Mouse (Mus musculus) mature B cell (primary cell): ENCODE results near the gene Hpdl.

Experiments used
- in situ Hi-C: fragments of 300-500 bp; cut with MboI; formaldehyde crosslinking; loops from 2 replicates; pipeline ENCODE4 v1.14.3; 2019

Hpdl gene

GRCm38 (mm10) chr4:116799901-116800300 lies 21.6 kb downstream of the Hpdl start:
- in situ Hi-C loops, result no loop called here

GRCm38 (mm10) chr4:116796442-116797110 lies 24.9 kb downstream of the Hpdl start:
- in situ Hi-C loops, result no loop called here

GRCm38 (mm10) chr4:116794273-116794672 lies 27.2 kb downstream of the Hpdl start:
- in situ Hi-C loops, result no loop called here

GRCm38 (mm10) chr4:116792453-116792852 lies 29.1 kb downstream of the Hpdl start:
- in situ Hi-C loops, result no loop called here

- in situ Hi-C loops, result no loop called here
Observed at GRCm38 (mm10) chr4:116788956-116789355, 32.6 kb downstream of the Hpdl start.

- in situ Hi-C loops, result no loop called here
Observed at GRCm38 (mm10) chr4:116787985-116788760, 33.3 kb downstream of the Hpdl start.

GRCm38 (mm10) chr4:116786587-116786986 lies 34.9 kb downstream of the Hpdl start:
- in situ Hi-C loops, result no loop called here

GRCm38 (mm10) chr4:116782171-116782570 lies 39.3 kb downstream of the Hpdl start:
- in situ Hi-C loops, result loop anchor here (5.0 kb wide), 1 partner anchor 65 kb away; no protein-coding TSS in a partner anchor

GRCm38 (mm10) chr4:116781366-116781765 lies 40.1 kb downstream of the Hpdl start:
- in situ Hi-C loops, result loop anchor here (5.0 kb wide), 1 partner anchor 64 kb away; no protein-coding TSS in a partner anchor

GRCm38 (mm10) chr4:116780541-116780940 lies 41.0 kb downstream of the Hpdl start:
- in situ Hi-C loops, result loop anchor here (5.0 kb wide), 1 partner anchor 63 kb away; no protein-coding TSS in a partner anchor

- in situ Hi-C loops, result no loop called here
Observed at GRCm38 (mm10) chr4:116777079-116777478, 44.4 kb downstream of the Hpdl start.

GRCm38 (mm10) chr4:116776391-116776790 lies 45.1 kb downstream of the Hpdl start:
- in situ Hi-C loops, result no loop called here
